Mouse (Mus musculus) spleen, postnatal 4 days (tissue): ENCODE data around the gene Lhx1.

Experiments
- DNase-seq, 2 experiments: peaks; one replicate each; pipeline ENCODE4 v3.0.0; 2022; ENCODE audit warnings: low spot score in 2 of 2

Lhx1 gene

DNA sequence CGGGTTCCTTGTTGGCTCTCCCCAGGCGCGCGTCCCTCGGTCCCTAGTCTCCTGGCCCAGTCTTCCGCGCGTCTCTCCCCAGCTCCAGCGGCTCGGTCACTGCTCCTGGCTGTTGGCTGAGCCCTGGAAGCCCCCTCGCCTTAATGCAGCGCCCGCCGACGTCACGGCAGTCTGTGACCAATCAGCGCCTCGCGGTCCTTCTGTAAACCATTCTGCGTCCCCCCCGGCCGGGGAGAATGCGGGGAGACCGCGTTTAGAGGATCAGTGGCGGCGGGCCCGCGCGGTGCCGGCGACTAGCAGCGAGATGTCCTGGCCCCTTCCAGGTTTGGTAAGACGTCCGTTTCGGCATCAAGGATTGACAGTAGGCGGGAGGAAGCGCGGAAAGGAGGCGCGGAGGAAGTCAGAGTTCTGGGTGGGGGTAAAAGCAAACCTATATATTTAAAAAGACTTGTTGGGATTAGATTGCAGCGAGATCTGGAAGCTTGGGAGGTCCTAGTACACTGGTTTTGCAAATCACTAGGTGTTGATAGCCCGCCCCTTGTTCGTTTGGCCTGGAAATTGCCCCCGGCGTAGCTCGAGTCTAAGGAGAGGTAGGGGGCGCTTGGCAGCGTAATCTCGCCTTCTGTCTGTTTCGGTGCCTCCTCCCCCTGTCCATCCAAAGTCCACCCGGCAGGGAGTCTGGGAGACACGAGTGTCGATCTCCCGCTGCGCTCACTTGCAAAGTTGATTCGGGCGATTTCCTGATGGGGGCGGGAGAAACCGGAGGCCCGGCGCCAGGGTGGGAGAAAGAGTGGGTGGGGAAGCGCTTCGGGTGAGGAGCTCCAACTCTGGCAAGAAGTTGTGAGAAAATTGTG lies at the start of gene Lhx1:
TSS of gene Lhx1 (minus strand) at position 115 of the 854 bp plus-strand sequence.
- peak in 1 of 2 experiments; percentile 63 for DNase-seq

DNA sequence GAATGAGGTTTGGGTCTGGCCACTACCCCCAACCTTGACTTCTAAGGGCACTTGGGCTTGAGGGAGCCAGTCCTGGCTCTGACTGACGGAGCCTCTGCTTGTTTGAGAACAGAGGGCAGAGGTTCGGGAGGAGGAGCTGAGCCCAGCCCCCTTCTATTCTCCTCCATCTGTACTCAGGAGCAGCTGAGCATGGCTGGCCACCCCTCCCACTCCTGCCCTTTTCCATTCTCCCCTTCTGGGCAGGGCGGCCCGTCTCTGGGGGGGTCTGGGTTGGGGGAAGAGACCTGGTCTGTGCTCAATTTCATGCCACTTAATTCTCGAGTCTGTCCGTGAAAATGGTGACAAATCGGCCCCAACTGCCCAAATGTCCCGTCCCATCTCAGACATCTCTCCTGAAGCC lies 49.5 kb upstream of the Lhx1 start:
- DNase-seq = no peak

DNA sequence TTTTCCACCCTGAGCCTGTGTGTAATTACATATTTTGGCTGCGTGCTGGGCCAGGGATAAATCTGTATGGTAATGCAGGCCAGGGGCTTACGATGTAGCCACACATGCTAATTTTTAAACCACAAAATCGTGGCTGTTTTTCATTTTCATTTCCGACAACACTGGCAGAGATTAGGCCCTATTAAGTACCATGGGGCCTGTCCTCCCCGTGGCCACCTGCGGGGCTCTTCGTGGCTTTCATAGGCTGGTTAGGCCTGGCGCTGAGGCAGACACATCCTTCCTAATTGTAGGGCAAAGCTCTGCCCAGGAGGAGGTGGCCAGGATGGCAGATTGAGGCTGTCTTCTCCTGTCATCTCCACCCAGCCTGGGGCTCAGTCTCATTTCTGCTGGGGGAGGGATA lies 48.3 kb upstream of the Lhx1 start:
- DNase-seq = no peak

DNA sequence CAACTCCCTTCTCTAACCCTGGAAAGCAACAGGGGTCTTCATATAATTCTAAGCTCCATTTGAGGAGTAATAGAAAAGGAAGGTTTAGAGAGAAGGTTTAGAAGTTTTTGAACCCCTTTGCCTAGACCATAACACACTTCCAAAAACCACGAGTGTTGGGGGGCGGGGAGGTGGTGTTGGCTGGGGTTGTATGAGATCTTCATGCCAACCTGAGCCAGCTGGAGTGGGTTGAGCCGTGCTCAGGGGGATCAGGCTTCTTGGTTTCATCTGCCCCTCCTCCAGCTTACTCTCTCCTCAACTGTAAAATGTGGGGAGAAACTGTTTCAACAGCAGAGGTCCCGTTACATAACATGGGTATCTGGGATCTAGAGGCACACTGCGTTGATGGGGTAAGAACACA lies 45.5 kb upstream of the Lhx1 start:
- no peak for DNase-seq

DNA sequence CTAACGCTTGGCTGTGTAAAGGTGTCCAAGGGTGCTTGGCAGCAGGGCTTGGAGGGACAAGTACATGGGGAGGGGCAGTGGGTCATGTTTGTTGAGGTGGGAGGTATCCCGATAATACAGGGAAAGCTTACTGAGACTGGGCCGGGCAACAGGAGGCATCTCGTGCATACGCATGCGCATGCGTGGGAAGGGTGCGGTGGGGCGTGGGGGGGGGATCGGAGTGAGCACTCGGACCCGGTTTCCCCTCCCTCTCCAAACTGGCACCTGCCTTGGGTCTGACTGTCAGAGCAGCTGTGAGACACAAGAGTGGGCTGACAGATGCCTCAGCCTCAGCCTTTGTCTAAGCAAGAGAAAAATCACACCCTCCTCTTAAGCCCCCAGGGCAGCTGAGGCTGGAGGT lies 45.1 kb upstream of the Lhx1 start:
- DNase-seq = no peak

DNA sequence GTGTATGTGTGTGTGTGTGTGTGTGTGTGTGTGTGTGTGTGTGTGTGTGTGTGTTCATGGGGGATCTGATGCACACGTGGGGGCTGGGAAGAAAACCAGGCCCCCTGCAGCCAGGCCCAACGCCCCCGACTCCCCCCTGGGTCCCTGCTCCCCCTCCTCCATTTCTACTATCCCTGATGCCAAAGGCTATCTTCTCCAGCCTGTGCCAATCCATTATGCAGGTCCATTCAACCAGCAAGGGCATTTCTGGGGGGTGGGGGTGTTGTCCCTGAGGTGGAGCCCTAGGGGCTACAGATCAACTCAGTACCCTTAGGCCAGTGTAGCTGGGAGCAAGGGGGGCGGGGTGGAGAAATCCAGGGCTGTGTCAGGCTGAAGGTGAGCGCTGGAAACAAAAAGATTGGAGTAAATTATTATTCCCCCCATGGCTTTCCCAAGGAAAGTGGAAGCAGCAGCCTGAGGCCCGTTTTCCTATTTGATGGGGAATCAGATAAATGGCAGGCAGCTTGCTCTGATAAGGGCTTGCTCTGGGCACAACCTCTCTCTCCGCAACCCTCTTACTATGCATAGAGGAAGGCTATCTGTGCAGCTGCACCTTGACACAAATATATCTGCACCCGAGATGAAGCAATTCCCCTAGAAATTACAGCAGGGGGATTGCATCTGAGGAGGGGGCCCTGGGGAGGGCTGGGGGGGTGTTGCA lies 43.9 kb upstream of the Lhx1 start:
- DNase-seq = no peak

DNA sequence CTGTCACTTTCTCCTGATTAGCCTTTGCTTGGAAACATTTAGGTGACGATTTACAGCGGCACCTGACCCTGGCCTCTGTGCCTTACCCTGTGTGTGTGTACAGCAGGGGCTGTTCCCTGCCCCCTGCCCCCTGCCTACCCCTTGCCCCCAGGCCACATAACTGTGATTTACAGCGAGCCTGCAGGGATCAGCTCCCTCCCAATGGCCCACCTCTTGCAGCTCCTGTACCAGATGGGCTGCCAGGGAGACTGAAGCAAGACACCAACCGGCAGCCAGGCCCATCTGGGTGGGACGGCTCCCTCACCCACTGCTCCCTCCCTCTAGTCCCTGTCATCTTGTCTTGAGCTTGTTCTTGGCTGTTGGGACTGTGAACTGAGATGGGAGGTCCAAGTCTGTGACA lies 43.1 kb upstream of the Lhx1 start:
- DNase-seq = no peak

DNA sequence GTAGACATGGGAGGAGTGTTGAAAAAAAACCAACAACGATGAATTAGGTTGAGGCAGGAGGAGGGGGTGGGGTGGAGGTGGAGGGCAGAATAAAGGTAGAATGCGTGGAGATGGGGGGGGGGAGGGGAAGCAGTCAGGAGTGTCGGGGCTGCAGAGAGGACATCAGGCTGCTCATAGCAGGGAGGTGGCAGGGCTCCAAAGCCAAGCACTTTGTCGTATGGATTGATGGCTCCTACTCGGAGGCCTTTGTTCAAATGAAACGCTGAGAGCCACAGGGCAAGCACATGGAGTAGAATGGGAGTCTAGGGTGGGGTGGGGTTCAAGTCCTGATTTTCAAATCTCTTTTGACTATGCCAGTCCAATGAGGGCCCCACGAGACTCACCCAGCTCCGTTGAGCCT lies 41.4 kb upstream of the Lhx1 start:
- DNase-seq = no peak

DNA sequence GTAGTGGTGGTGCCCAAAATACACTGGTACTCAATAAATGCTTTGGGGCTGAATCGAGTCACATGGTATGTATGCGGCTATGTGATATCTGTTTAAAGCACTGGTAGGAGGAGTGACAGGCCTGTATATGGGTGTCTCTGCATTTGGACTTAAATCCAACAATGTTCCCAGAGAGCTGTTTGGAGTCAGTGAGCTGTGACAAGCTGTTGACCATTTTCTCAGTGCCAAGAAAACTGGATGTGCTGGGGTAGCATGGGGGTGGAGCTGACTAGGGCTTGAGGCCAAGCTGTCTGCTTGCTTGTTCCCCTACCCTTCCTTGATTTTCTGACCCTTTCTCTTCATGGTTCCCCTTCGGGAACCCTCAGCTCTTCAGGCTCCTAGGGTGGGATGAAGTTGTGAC lies 39.9 kb upstream of the Lhx1 start:
- DNase-seq = no peak

DNA sequence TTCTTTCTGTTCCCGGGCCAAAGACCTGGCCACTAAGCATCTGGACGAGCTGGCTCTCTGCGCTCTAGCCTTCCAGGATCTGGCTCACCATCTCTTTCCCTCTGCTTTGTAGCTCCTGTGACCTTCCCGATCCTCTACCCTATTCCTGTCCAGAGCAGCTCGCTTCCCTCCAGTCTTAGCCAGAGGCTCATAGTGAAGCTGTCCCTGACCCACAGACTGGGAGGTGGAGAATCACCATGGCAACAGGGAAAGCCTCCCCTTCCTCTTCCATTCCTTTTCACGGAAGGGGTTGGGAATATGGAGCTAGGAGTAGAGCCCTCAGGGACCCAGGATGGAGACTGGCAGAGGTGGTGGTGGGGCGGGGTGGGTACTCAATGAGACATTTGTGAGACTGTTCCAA lies 38.0 kb upstream of the Lhx1 start:
- no peak for DNase-seq

DNA sequence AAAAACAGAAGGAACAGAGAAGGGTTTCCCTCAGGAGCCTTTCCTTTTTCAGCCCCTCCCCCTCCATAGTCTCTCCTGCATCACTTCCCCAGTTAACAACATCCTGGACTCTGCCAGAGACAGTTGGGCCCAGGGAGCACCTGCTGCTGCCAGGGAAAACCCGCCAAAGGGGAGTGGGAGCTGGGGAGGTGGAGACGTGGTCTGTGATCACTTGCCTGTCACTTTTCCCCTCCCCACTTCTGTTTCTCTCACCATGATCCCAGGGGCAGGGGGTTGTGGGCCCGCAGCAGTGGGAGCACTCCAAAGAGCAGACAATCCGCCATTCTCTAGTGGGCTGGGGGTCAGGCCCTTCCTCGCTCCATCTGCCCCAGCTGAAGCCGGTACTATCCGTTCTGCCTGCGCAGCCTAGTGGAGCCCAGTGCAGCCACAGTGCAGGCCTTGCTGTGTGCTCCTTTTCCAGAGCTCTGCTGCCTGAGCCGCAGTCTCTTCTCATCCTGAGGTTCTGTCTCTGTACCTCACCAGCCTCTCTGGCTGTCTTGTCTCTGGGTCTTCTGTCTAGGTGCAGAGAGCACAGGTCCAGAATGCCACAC lies 37.5 kb upstream of the Lhx1 start:
- DNase-seq = no peak

DNA sequence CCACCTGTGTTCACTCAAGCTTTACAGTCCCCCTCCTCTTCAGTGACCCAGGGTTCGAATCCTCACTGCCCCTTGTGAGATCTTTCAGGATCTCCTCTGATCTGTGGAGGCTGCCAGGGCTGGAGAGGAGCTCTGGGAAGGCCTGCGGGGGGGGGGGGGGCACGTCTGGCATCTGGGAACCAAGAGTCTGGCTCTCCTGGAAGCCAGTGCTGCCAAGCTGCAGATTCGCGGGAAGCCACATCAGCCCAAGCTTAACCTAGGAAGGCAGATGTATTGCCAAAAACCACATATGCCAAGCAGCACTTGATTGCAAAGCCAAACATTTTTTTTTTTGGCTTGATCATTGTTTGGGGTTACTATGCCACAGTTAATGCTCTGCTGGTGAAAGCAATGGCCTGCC lies 36.2 kb upstream of the Lhx1 start:
- DNase-seq = no peak

DNA sequence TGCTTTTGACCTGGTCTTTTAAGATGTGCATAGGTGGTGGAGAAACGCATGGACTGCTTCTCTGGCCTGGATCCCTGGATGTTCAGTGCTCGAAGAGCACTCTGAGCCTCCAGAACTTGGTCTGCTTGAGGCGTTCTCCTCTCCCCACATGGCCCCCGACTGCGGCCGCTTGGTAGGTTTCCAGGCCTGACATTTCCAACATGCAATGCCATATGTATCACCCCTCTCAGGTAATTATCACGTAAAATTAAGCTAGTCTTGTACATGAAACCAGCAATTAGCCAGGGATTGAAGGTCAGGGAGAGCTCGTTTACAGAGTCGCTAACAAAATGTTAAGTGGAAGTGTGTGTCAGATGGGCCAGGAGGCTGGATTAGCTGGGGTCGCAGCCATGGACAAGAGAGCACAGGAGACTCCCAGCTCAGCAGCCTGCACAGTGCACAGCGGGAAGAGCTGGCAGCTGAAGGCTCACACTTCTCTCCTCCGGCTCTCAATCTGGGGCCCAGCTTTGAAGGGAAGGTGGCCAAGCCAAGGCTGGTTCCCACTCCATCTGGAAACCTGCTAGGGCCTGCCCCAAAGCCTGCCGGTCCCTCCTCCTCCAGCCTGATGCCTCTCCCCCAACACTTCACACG lies 28.6 kb upstream of the Lhx1 start:
- no peak for DNase-seq

DNA sequence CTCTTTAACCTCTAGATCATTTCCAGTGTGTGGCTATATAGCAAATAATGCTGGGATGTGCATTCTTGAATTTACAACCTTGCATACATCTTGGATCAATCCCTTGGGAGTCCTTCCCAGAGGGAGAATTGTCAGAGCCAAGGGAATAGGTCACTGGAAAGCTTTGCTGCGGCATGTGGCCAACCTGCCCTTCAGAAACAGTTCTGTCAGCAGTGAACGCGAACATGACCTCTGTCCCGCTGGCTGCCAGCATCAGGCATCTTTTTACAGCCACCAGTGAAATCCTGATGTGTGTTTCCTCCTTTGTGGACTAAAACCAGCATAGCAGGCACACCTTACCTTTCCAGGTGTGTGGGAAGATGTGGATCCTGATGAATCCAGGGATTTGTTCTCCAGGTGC lies 26.0 kb upstream of the Lhx1 start:
- DNase-seq = no peak

DNA sequence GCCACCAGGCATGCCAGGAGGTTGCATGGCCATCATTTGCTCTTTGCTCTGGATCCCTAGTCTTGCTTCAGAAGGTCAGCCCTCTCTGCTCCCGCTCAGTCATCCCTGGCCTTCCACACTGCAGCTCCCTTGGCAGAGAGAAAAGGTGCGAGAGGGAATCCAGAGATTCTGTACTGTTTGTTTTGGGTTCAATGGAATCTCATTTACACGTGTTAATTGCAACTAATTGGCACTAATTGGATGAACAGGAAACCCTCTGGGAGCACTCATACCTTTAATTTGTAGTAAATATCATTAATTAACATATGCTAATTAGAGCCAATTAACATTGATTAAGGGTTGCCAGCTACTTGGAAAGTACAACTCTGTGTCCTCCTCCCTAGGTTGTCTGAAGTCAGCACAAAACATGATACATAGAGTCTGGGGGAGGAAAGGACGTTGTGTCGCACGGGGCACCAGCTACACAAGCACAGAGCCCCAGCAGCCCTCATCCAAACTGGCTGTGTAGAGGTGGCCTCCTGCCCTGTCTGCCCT lies 24.0 kb upstream of the Lhx1 start:
- no peak for DNase-seq

DNA sequence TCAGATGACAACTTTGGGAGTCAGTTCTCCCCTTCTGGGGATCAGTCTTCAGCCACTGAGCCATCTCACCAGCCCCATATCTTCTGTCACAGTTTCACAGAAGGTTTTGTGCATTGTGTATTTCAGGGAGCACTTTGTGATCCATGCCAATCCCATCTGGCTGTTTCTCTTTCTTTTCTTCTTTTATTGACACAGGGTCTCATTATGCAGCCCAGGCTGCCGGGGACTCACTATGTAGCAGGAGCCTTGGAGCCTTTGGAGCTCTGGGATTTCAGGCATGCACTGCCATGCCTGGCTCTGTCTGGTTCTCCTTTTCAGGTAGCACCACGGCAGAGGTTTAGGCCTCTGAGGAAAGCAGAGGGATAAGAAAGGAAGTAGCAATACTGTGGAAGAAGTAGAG lies 23.0 kb upstream of the Lhx1 start:
- no peak for DNase-seq

DNA sequence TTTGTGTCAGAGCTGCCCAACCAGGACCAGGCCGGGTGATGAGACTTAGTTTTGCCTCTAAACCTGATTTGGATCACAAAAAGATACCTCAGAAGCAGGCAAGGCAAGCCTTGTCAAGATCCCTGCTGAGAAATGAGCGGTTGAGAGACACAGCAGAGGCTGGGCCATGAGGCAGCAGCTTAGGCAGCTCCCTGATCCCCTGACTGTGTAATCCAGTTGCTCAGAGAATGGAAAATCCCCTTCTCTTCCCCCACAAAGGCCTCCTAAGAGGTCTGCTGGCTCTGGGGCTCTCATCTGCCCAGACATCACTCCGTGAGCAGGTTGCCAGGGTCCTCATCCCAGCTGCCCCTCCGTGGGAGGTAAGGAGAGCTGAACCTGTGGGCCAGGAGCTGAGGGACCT lies 14.6 kb upstream of the Lhx1 start:
- no peak for DNase-seq

DNA sequence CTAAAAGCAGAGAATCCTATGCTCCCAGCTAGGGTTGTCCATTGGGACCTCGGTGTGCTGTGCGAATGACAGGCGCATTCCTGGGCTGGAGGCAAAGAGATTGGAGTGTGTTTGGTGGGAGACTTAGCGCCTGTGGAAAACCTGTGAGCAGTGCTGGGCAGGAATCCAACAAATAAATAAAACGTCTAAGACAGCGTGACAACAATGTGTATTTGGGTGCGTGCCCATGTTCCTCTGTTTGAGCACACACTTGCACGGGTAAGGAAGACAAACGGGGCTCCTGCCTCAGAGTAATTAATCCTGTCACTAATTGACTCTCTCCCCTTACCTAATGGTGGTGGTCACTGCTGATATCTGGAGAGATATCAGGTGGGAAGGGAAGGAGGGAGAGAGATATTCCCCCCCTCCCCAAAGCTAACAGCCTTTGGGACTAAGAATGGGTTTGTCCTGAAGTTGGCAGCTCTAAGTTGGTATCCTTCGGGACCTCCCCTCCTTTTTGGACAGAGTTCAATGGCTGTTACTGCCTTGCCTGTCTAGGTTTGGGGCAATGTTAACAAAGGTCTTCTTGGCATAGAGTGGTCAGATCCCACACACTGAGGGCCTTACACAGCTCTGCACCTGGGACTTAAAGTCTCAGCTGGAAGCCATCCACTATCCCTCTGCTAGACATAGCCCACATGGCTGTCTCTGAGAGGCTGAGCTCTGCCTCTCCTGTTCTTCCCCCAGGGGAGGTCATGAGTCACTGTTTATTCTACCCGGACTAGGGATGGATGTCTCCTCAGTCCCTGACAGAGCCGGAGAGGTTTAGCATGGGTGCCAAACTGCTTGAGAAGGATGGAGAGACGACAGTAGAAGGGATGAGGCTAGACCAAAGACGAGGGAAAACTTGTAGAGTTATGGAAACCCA lies 4.7 kb upstream of the Lhx1 start:
- DNase-seq = no peak

DNA sequence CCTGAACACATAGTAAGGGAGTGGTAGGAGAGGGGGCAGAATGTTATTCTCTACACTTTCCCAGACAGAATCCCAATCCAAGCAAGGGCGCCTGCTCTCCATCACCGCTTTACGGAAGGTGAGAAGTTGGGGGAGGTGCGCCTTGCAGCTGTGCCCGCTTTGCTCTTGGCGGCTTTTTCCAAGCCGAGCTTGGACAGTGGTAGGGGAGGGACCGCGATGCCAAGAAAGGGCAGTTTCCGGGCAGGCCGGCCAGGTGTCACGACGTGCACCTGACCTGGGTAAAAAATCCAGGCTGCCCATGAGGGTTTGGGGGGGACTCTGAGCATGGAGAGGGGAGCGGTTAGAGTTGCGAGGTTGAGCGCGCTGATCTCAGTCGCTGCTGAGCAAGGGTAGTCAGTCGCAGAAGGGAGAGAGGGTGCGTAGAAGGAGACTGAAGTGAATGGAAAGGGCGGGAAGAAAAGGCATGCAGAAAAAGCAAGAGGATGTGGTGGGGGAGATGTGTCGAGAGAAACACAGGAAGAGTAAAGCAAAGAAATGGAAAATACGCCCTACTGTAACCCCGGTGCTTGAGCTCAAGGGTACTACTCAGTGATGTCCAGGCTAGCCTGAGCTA lies 3.9 kb upstream of the Lhx1 start:
- DNase-seq = no peak

DNA sequence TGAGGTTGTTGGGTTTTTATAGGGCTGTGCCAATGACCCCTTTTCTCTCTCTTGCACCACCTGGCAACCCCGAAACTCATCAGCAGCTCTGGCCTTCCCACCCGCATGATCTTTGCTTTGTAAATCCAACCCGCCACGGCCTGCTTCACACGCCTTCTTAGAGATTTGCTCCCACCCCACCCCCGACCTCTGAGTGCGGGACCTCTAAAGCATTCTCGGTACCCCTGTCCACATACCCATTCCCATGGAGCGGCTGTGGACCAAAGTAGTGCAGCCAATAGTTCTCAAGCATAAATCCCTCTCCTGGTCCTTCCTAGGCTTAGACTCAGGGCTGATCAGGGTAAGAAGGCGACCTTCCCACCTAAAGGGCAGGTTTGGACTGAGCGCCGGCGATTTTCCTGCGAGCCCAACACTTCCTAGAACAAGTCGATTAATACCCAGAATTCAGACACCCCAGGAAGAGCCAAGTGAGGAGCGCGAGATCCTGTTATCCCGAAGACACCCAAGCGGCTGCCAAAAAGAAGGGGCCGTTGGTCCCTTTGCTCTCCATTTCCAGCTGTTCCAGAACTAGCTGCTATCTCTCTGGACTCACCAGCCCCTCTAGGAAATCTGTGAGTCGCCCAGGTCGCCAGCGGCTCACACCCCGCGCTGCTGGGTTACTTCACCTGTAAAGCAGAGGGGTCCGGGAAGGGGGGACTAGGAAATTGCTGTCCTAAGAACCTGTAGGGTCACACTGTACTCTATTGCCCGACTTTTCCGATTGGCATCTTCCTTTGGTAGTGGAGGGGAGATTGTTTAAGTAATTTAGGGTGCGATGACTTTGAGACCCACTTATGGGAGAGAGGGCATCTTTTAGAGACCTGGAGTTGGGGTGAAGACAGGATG lies 1.9 kb upstream of the Lhx1 start:
- DNase-seq = no peak
